Mouse (Mus musculus) embryonic facial prominence, embryonic 13.5 days (tissue): ENCODE measurements around the gene Ank2. TPM values are rescaled to one million over a fixed set of nuclear protein-coding genes. Genes with fewer than 3 reads are reported as not detected.

ENCODE experiments used
- ATAC-seq: fragments of 200-750 bp; cut with Nextera tagmentation; 2 replicates; pipeline ENCODE4 v1.8.0; 2017; ENCODE audit warnings: low read depth; ENCODE audit not compliant: insufficient number of reproducible peaks, insufficient read depth, low FRiP score, low TSS enrichment
- H3K27ac ChIP-seq: fragments of 300-500 bp; sonication (generic); 2 replicates; pipeline ENCODE4 v1.5.1; 2015; ENCODE audit warnings: moderate library complexity, mild to moderate bottlenecking, inconsistent platforms
- H3K27me3 ChIP-seq: fragments of 300-500 bp; sonication (generic); 2 replicates; pipeline ENCODE4 v1.6.1; 2015; ENCODE audit warnings: mild to moderate bottlenecking, inconsistent platforms
- H3K36me3 ChIP-seq: fragments of 300-500 bp; sonication (generic); 2 replicates; pipeline ENCODE4 v1.6.1; 2015; ENCODE audit warnings: mild to moderate bottlenecking, inconsistent platforms
- H3K4me1 ChIP-seq: fragments of 300-500 bp; sonication (generic); 2 replicates; pipeline ENCODE4 v1.6.1; 2015; ENCODE audit warnings: inconsistent platforms
- H3K4me2 ChIP-seq: fragments of 300-500 bp; sonication (generic); 2 replicates; pipeline ENCODE4 v1.6.1; 2015; ENCODE audit warnings: moderate library complexity, mild to moderate bottlenecking, inconsistent platforms
- H3K4me3 ChIP-seq: fragments of 300-500 bp; sonication (generic); 2 replicates; pipeline ENCODE4 v1.5.1; 2015; ENCODE audit warnings: mild to moderate bottlenecking, inconsistent platforms
- H3K9ac ChIP-seq: fragments of 300-500 bp; sonication (generic); 2 replicates; pipeline ENCODE4 v1.6.1; 2015; ENCODE audit warnings: mild to moderate bottlenecking, inconsistent platforms
- H3K9me3 ChIP-seq: fragments of 300-500 bp; sonication (generic); 2 replicates; pipeline ENCODE4 v1.6.1; 2016; ENCODE audit warnings: inconsistent platforms
- WGBS: fragments of 180-500 bp; shearing (Covaris S2); methylation state at CpG from one replicate; pipeline ENCODE4 v1.1.7; 2015; ENCODE audit warnings: mixed read lengths; 5-methylcytosine and 5-hydroxymethylcytosine counted together
- polyA plus RNA-seq: library from polyadenylated mRNA; unstranded; fragments of >200 nt; fragmentation: Nextera tagmentation; extraction: Ambion mirVana; gene quantifications from 2 replicates; pipeline ENCODE4 v1.2.1, GENCODE M21; 2015

The Ank2 gene
- polyA plus RNA-seq, 1 experiment from 2014 or later: 33.4 TPM

- H3K9ac ChIP-seq: no peak overlapping the region
- H3K4me3 ChIP-seq: no peak overlapping the region
- no peaks in the 10 kb centered on the region for H3K36me3 ChIP-seq
- no peak overlapping the region for H3K4me2 ChIP-seq
- no peaks in the 10 kb centered on the region for H3K27me3 ChIP-seq
- H3K27ac ChIP-seq: no peak overlapping the region
- no peaks in the 10 kb centered on the region for H3K9me3 ChIP-seq
- no peak for ATAC-seq
- 89% methylated on average over 5 of the region's 5 CpGs for WGBS
- H3K4me1 ChIP-seq: no peaks in the 10 kb centered on the region
Observed at GRCm38 (mm10) chr3:127188086-127188788, 310.9 kb downstream of the Ank2 start.

GRCm38 (mm10) chr3:127187081-127187480 is 312.1 kb downstream of the Ank2 start:
- Histone ChIP-seq H3K27me3 (no peaks in the 10 kb centered on the region), H3K27ac (no peak overlapping the region), H3K9me3 (no peaks in the 10 kb centered on the region), H3K4me1 (no peaks in the 10 kb centered on the region), H3K4me2 (no peak overlapping the region), H3K4me3 (no peak overlapping the region), H3K36me3 (no peaks in the 10 kb centered on the region), H3K9ac (no peak overlapping the region)
- WGBS: 75% methylated on average over 2 of the region's 2 CpGs
- no peak for ATAC-seq

- Histone ChIP-seq H3K36me3 (no peaks in the 10 kb centered on the region), H3K9me3 (no peaks in the 10 kb centered on the region), H3K9ac (no peak overlapping the region), H3K4me3 (no peak overlapping the region), H3K4me1 (no peaks in the 10 kb centered on the region), H3K4me2 (no peak overlapping the region), H3K27me3 (no peaks in the 10 kb centered on the region), H3K27ac (no peak overlapping the region)
- WGBS: 91% methylated on average over 3 of the region's 3 CpGs
- no peak for ATAC-seq
Observed at GRCm38 (mm10) chr3:127186239-127186638, 312.9 kb downstream of the Ank2 start.

GRCm38 (mm10) chr3:127183998-127184753 is 315.0 kb downstream of the Ank2 start:
- Histone ChIP-seq H3K9ac (no peak overlapping the region), H3K27ac (no peak overlapping the region), H3K4me2 (no peak overlapping the region), H3K4me1 (no peaks in the 10 kb centered on the region), H3K27me3 (no peaks in the 10 kb centered on the region), H3K9me3 (no peaks in the 10 kb centered on the region), H3K4me3 (no peak overlapping the region), H3K36me3 (no peaks in the 10 kb centered on the region)
- ATAC-seq: no peak
- 13% methylated on average over 5 of the region's 5 CpGs for WGBS

GRCm38 (mm10) chr3:127172697-127173096 is 326.5 kb downstream of the Ank2 start:
- Histone ChIP-seq H3K9ac (no peak overlapping the region), H3K27ac (no peak overlapping the region), H3K36me3 (no peaks in the 10 kb centered on the region), H3K9me3 (no peaks in the 10 kb centered on the region), H3K4me1 (no peaks in the 10 kb centered on the region), H3K27me3 (no peaks in the 10 kb centered on the region), H3K4me2 (no peak overlapping the region), H3K4me3 (no peak overlapping the region)
- WGBS: 82% methylated on average over 2 of the region's 2 CpGs
- no peak for ATAC-seq

- H3K4me3 ChIP-seq: no peak overlapping the region
- H3K4me1 ChIP-seq: no peaks in the 10 kb centered on the region
- H3K9me3 ChIP-seq: no peaks in the 10 kb centered on the region
- WGBS: 93% methylated on average over 12 of the region's 12 CpGs
- no peak overlapping the region for H3K27ac ChIP-seq
- no peaks in the 10 kb centered on the region for H3K27me3 ChIP-seq
- no peaks in the 10 kb centered on the region for H3K36me3 ChIP-seq
- H3K9ac ChIP-seq: no peak overlapping the region
- H3K4me2 ChIP-seq: no peak overlapping the region
- no peak for ATAC-seq
Observed at GRCm38 (mm10) chr3:127170246-127170645, 328.9 kb downstream of the Ank2 start.

- ATAC-seq: no peak
- H3K4me3 ChIP-seq: no peak overlapping the region
- H3K27me3 ChIP-seq: peaks cover 2% of the 10 kb centered on the region; the same call in 1 of the 2 replicates
- H3K9ac ChIP-seq: no peak overlapping the region
- 70% methylated on average over 1 of the region's 1 CpGs for WGBS
- H3K27ac ChIP-seq: no peak overlapping the region
- no peaks in the 10 kb centered on the region for H3K9me3 ChIP-seq
- no peaks in the 10 kb centered on the region for H3K36me3 ChIP-seq
- no peaks in the 10 kb centered on the region for H3K4me1 ChIP-seq
- H3K4me2 ChIP-seq: no peak overlapping the region
Observed at GRCm38 (mm10) chr3:127169114-127169513, 330.0 kb downstream of the Ank2 start.

GRCm38 (mm10) chr3:127163749-127164148 is 335.4 kb downstream of the Ank2 start:
- 60% methylated on average over 3 of the region's 3 CpGs for WGBS
- Histone ChIP-seq H3K4me2 (no peak overlapping the region), H3K9ac (no peak overlapping the region), H3K36me3 (no peaks in the 10 kb centered on the region), H3K27me3 (peaks cover 21% of the 10 kb centered on the region), H3K4me1 (peaks cover 16% of the 10 kb centered on the region; the same call in 1 of the 2 replicates), H3K4me3 (no peak overlapping the region), H3K9me3 (no peaks in the 10 kb centered on the region), H3K27ac (no peak overlapping the region)
- ATAC-seq: no peak

- Histone ChIP-seq H3K9me3 (no peaks in the 10 kb centered on the region), H3K36me3 (no peaks in the 10 kb centered on the region), H3K9ac (peak overlapping the region; percentile 67), H3K27ac (no peak overlapping the region), H3K4me3 (peak overlapping the region; percentile 60), H3K27me3 (peaks cover 21% of the 10 kb centered on the region), H3K4me1 (peaks cover 16% of the 10 kb centered on the region; the same call in 1 of the 2 replicates), H3K4me2 (peak overlapping the region; percentile 100)
- ATAC-seq: peak; percentile 80
- under 1% methylated on average over 41 of the region's 41 CpGs for WGBS
Observed at GRCm38 (mm10) chr3:127161998-127162712, 337.0 kb downstream of the Ank2 start.

GRCm38 (mm10) chr3:127161085-127161837 is 337.9 kb downstream of the Ank2 start:
- ATAC-seq: no peak
- Histone ChIP-seq H3K9me3 (no peaks in the 10 kb centered on the region), H3K4me3 (peak overlapping the region; percentile 60), H3K27me3 (peaks cover 21% of the 10 kb centered on the region), H3K36me3 (no peaks in the 10 kb centered on the region), H3K4me2 (peak overlapping the region; percentile 100), H3K9ac (peak overlapping the region; percentile 67), H3K4me1 (peaks cover 16% of the 10 kb centered on the region; the same call in 1 of the 2 replicates), H3K27ac (no peak overlapping the region)
- 6% methylated on average over 23 of the region's 23 CpGs for WGBS

- WGBS: 88% methylated on average over 3 of the region's 3 CpGs
- H3K27ac ChIP-seq: no peak overlapping the region
- no peak overlapping the region for H3K4me3 ChIP-seq
- H3K9ac ChIP-seq: no peak overlapping the region
- H3K27me3 ChIP-seq: peaks cover 8% of the 10 kb centered on the region; the same call in 1 of the 2 replicates
- H3K4me2 ChIP-seq: no peak overlapping the region
- no peaks in the 10 kb centered on the region for H3K9me3 ChIP-seq
- no peaks in the 10 kb centered on the region for H3K36me3 ChIP-seq
- ATAC-seq: no peak
- peaks cover 14% of the 10 kb centered on the region; the same call in 1 of the 2 replicates for H3K4me1 ChIP-seq
Observed at GRCm38 (mm10) chr3:127157706-127158105, 341.4 kb downstream of the Ank2 start.
